15 mouse cellular contexts compared by ENCODE assay signal in genomic region chr9:88733182-88733581, GRCm38 (mm10). TPM values are rescaled to one million over a fixed set of nuclear protein-coding genes. Genes with fewer than 3 reads are reported as not detected.
DNase-seq lines count a peak whose midpoint lies in the region; ATAC-seq and TF ChIP-seq lines count a peak whose summit lies in the region.
"Not testable (repeated sequence)": the region's sequence is repeated elsewhere in the genome, so short reads cannot be mapped to it uniquely, and the experiment has no call there.
"Had no signal": no experiment of that assay in that cellular context is flagged by ENCODE, and none has a peak within 500 bp of the region (broad histone marks: within the 10 kb centered on the region; RNA-seq: fewer than 3 reads in every experiment).

No protein-coding gene starts in this region.

- not testable (repeated sequence) for H3K27me3 ChIP-seq in CH12.LX (replicated peaks); intestine, embryonic 15.5 days (replicated peaks); lung, embryonic 16.5 days (ENCODE audit: control insufficient read depth, insufficient read depth, low read depth, low read length)

- TF ChIP-seq POLR2A in CH12.LX (IDR thresholded peaks at IDR 0.05; ENCODE audit: low read depth, low read length); lung, adult 2 months (IDR thresholded peaks at IDR 0.05; ENCODE audit: borderline replicate concordance, extremely low read depth, low read depth, low read length): not testable (repeated sequence)

- TF ChIP-seq CTCF in CH12.LX (conservative IDR thresholded peaks at IDR 0.05 in 1 of 2, IDR thresholded peaks at IDR 0.05 in 1 of 2; ENCODE audit: low read depth in 2 of 2, low read length in 2 of 2); lung, adult 2 months (IDR thresholded peaks at IDR 0.05; ENCODE audit: insufficient read depth, low read length): not testable (repeated sequence)

- not testable (repeated sequence) for H3K79me2 ChIP-seq in CH12.LX (replicated peaks; ENCODE audit: control insufficient read depth, extremely low read depth, insufficient read depth, poor library complexity, severe bottlenecking)

- H3K27ac ChIP-seq in CH12.LX (ENCODE audit: insufficient read depth, low read depth), result peak overlapping the region; percentile 83
- H3K27ac ChIP-seq in intestine, embryonic 15.5 days; lung, embryonic 16.5 days (ENCODE audit: low read length): not testable (repeated sequence)

- DNase-seq in CH12.LX (ENCODE audit: extremely low read depth), result not testable (repeated sequence)
- DNase-seq in lung, adult 2 months, result peak; percentile 27
- DNase-seq in lung, postnatal 14 days, result peak; percentile 40

- H3K9me3 ChIP-seq in CH12.LX (replicated peaks; ENCODE audit: low read length); intestine, embryonic 15.5 days; lung, embryonic 16.5 days (ENCODE audit: control insufficient read depth, low read length): not testable (repeated sequence)

- dilution Hi-C loops in CH12.LX (cut with MboI; ENCODE audit: extremely low pct_ligation_motif_present, extremely low pct_unique_long_range_greater_than_20kb, low sequenced_read_pairs), result not testable (repeated sequence)

- H3K4me3 ChIP-seq in CH12.LX (replicated peaks in 1 of 3; ENCODE audit: low read depth in 2 of 3, low read length in 2 of 3, poor library complexity in 1 of 3); intestine, embryonic 15.5 days (replicated peaks); lung, adult 2 months (replicated peaks; ENCODE audit: extremely low read depth, low read depth, low read length); lung, embryonic 16.5 days (ENCODE audit: low read length): not testable (repeated sequence)

- not testable (repeated sequence) for TF ChIP-seq EP300 in CH12.LX (IDR thresholded peaks at IDR 0.05; ENCODE audit: low read length)

- H3K36me3 ChIP-seq in CH12.LX (replicated peaks in 1 of 2; ENCODE audit: control insufficient read depth in 1 of 2, insufficient read depth in 1 of 2, low read length in 1 of 2); intestine, embryonic 15.5 days; lung, embryonic 16.5 days (ENCODE audit: control insufficient read depth, insufficient read depth, low read length): not testable (repeated sequence)

- H3K4me1 ChIP-seq in CH12.LX (ENCODE audit: control insufficient read depth in 1 of 2, insufficient read depth in 2 of 2); intestine, embryonic 15.5 days (replicated peaks); lung, adult 2 months (ENCODE audit: control insufficient read depth, insufficient read depth, low read length); lung, embryonic 16.5 days (replicated peaks; ENCODE audit: control insufficient read depth, insufficient read depth, low read length): not testable (repeated sequence)

- peak; percentile 59 for ATAC-seq in intestine, embryonic 15.5 days
- peak; percentile 95 for ATAC-seq in lung, embryonic 16.5 days (ENCODE audit: low read depth)
- ATAC-seq in megakaryocyte progenitor cell, adult 5-6 weeks (replicated peaks; ENCODE audit: poor library complexity), result peak; percentile 11; the same call in 1 of the 2 replicates

- WGBS in intestine, embryonic 15.5 days, result 84% methylated on average over 1 of the region's 1 CpGs
- WGBS in lung, adult 2 months, result 66% methylated on average over 1 of the region's 1 CpGs
- WGBS in lung, embryonic 16.5 days, result 64% methylated on average over 1 of the region's 1 CpGs

- TF ChIP-seq RAD21 in CH12.LX (IDR thresholded peaks at IDR 0.05; ENCODE audit: low read depth, low read length), result not testable (repeated sequence)

- H3K9ac ChIP-seq in CH12.LX (ENCODE audit: insufficient read depth, low read depth), result peak overlapping the region; percentile 83
- H3K9ac ChIP-seq in intestine, embryonic 15.5 days; lung, embryonic 16.5 days (ENCODE audit: low read length): not testable (repeated sequence)

- H3K4me2 ChIP-seq in CH12.LX (ENCODE audit: insufficient read depth, low read depth, poor library complexity, severe bottlenecking), result peak overlapping the region; percentile 40
- H3K4me2 ChIP-seq in intestine, embryonic 15.5 days (replicated peaks); lung, embryonic 16.5 days (ENCODE audit: low read depth, low read length): not testable (repeated sequence)

- in situ Hi-C loops in CH12.LX (cut with MboI; ENCODE audit: low pct_ligation_motif_present, low pct_unique_long_range_greater_than_20kb, low sequenced_read_pairs), result not testable (repeated sequence)

RNA-seq across cellular contexts. Expression of gene Bcl2a1d, which starts 1.5 kb away (rescaled TPM):
- total RNA-seq in CH12.LX (2012; rRNA removed), result 183 and 326 TPM in 2 replicates
- 488 and 522 TPM in 2 replicates for total RNA-seq in CH12.LX (2014; rRNA removed)
- polyA plus RNA-seq in CH12.LX (2012; ENCODE audit: insufficient read length, low read depth), result 207 and 300 TPM in 2 replicates
- 0.77 TPM in 2 replicates for polyA plus RNA-seq in intestine, embryonic 15.5 days (2015; fragmentation: Nextera tagmentation; extraction: Ambion mirVana)
- 3.9 and 6.8 TPM in 2 replicates for polyA plus RNA-seq in lung, adult 2 months (2012; rRNA removed)
- polyA plus RNA-seq in lung, embryonic 16.5 days (2015; fragmentation: Nextera tagmentation; extraction: Ambion mirVana), result 2.1 and 3.2 TPM in 2 replicates
- total RNA-seq in megakaryocyte progenitor cell, adult 5-6 weeks (2015), result 1.1 and 1.6 TPM in 2 replicates
- 0.71 and 2.3 TPM in 2 replicates for total RNA-seq in megakaryocyte progenitor cell, adult 5-6 weeks (2017)
- total RNA-seq: gastrocnemius, postnatal 36 days had no signal
- polyA plus RNA-seq: embryonic facial prominence, embryonic 11.5 days; forebrain, embryonic 10.5 days; forebrain, embryonic 13.5 days; forebrain, embryonic 16.5 days; G1E; heart, embryonic 11.5 days; heart, postnatal 0 days; hindbrain, embryonic 12.5 days had no signal

RNA-seq across cellular contexts. Expression of gene Mthfsl, which starts 13.1 kb away (rescaled TPM):
- total RNA-seq in CH12.LX (2012; rRNA removed), result 29.6 and 34.1 TPM in 2 replicates
- 31.8 and 32.2 TPM in 2 replicates for total RNA-seq in CH12.LX (2014; rRNA removed)
- 30.2 and 34.2 TPM in 2 replicates for polyA plus RNA-seq in CH12.LX (2012; ENCODE audit: insufficient read length, low read depth)
- polyA plus RNA-seq in intestine, embryonic 15.5 days (2015; fragmentation: Nextera tagmentation; extraction: Ambion mirVana), result 43.4 and 45.4 TPM in 2 replicates
- 12.3 and 17.7 TPM in 2 replicates for polyA plus RNA-seq in lung, adult 2 months (2012; rRNA removed)
- 42.9 and 43.3 TPM in 2 replicates for polyA plus RNA-seq in lung, embryonic 16.5 days (2015; fragmentation: Nextera tagmentation; extraction: Ambion mirVana)
- total RNA-seq in megakaryocyte progenitor cell, adult 5-6 weeks (2015), result 34.1 and 41.1 TPM in 2 replicates
- 18.4 and 19.2 TPM in 2 replicates for total RNA-seq in megakaryocyte progenitor cell, adult 5-6 weeks (2017)

Comparison
In these comparisons a context has a peak if more than half of its experiments do, and no peak if none do; other contexts are left out.
1. ATAC-seq: peak in every context shown above with its lines; median percentile 95 in lung, embryonic 16.5 days; 59 in intestine, embryonic 15.5 days; 11 in megakaryocyte progenitor cell, adult 5-6 weeks.
2. RNA of gene Bcl2a1d, which starts 1.5 kb away (polyA plus RNA-seq): 207 to 300 TPM in CH12.LX; 3.9 to 6.8 TPM in lung, adult 2 months, 2.1 to 3.2 TPM in lung, embryonic 16.5 days and 0.77 TPM in intestine, embryonic 15.5 days; every median in the first group is over 10 times any median in the second.